ENCODE assay signal across 8 mouse cellular contexts in the genomic region with DNA sequence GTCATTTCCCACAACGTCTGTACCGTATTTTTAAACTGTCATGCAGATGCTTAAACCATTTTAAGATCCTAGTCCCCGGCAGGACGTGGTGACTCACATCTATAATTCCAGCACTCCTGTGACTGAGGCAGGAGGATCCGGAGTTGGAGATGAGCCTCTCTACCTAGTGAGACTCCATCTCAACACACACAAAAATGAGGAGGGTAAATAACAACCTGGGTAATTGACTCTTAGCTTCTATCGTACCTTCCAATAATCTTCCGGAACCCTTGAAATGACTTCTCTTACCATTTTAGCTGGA. TPM values are rescaled to one million over a fixed set of nuclear protein-coding genes. Genes with fewer than 3 reads are reported as not detected.
DNase-seq lines count a peak whose midpoint lies in the region; ATAC-seq and TF ChIP-seq lines count a peak whose summit lies in the region.

No protein-coding gene starts in this region.

- no peaks in the 10 kb centered on the region; the same call in 1 of the 2 replicates for H3K4me1 ChIP-seq in testis, adult 2 months (ENCODE audit: control insufficient read depth, insufficient read depth, low read length)
- H3K4me1 ChIP-seq in limb, embryonic 14.5 days (ENCODE audit: control insufficient read depth, insufficient read depth, low read length), result 0 out of 2 replicates have a peak, but pooled peaks cover 2% of the 10 kb centered on the region
- no peaks in the 10 kb centered on the region for H3K4me1 ChIP-seq in stomach, embryonic 16.5 days (ENCODE audit: control insufficient read depth, insufficient read depth, low read length)

- peak overlapping the region; percentile 88 for H3K4me3 ChIP-seq in testis, adult 2 months (ENCODE audit: control insufficient read depth, low read depth, low read length)
- H3K4me3 ChIP-seq in limb, embryonic 14.5 days (replicated peaks; ENCODE audit: low read length), result peak overlapping the region; percentile 87
- H3K4me3 ChIP-seq in stomach, embryonic 16.5 days (replicated peaks; ENCODE audit: low read length), result peak overlapping the region; percentile 79

- TF ChIP-seq POLR2A in testis, adult 2 months (IDR thresholded peaks at IDR 0.05; ENCODE audit: control insufficient read depth, low read depth, low read length), result no peak
- TF ChIP-seq POLR2A in limb, embryonic 14.5 days (IDR thresholded peaks at IDR 0.05; ENCODE audit: borderline replicate concordance, extremely low read depth, insufficient read depth, insufficient read length), result no peak

- TF ChIP-seq CTCF in testis, adult 2 months (IDR thresholded peaks at IDR 0.05; ENCODE audit: control insufficient read depth, insufficient read depth, insufficient replicate concordance, low read depth, low read length), result no peak

- ATAC-seq in frontal cortex, adult (ENCODE audit: low TSS enrichment), result peak; percentile 75
- no peak; the same call in 1 of the 2 replicates for ATAC-seq in limb, embryonic 14.5 days (ENCODE audit: low FRiP score, low read depth)
- no peak for ATAC-seq in stomach, embryonic 16.5 days (ENCODE audit: insufficient read depth, low FRiP score)

- peak overlapping the region; percentile 89 for H3K9ac ChIP-seq in limb, embryonic 14.5 days (ENCODE audit: low read depth, low read length, severe bottlenecking)
- H3K9ac ChIP-seq in stomach, embryonic 16.5 days (ENCODE audit: low read length), result peak overlapping the region; percentile 91

- no peaks in the 10 kb centered on the region for H3K36me3 ChIP-seq in testis, adult 2 months (ENCODE audit: control insufficient read depth, insufficient read depth, low read length)
- no peaks in the 10 kb centered on the region for H3K36me3 ChIP-seq in limb, embryonic 14.5 days (ENCODE audit: control insufficient read depth, insufficient read depth, low read length)
- no peaks in the 10 kb centered on the region for H3K36me3 ChIP-seq in stomach, embryonic 16.5 days (ENCODE audit: control insufficient read depth, insufficient read depth, low read length)

- WGBS in limb, embryonic 14.5 days, result 14% methylated on average over 7 of the region's 7 CpGs
- WGBS in stomach, embryonic 16.5 days, result 12% methylated on average over 7 of the region's 7 CpGs

- DNase-seq in frontal cortex, postnatal 14 days (ENCODE audit: low spot score in 2 of 2), result no peak
- no peak for DNase-seq in testis, postnatal 10 days (ENCODE audit: low spot score)
- DNase-seq in limb, embryonic 14.5 days (ENCODE audit: low spot score), result no peak
- no peak for DNase-seq in ovary, postnatal 36 days (ENCODE audit: low spot score)
- no peak for DNase-seq in cerebellum, postnatal 4 days (ENCODE audit: low spot score in 2 of 2)

- H3K4me2 ChIP-seq in limb, embryonic 14.5 days (replicated peaks; ENCODE audit: low read depth, low read length, severe bottlenecking), result peak overlapping the region; percentile 83
- H3K4me2 ChIP-seq in stomach, embryonic 16.5 days (ENCODE audit: low read depth, low read length), result peak overlapping the region; percentile 84

- H3K27ac ChIP-seq in testis, adult 2 months (ENCODE audit: control insufficient read depth, insufficient read depth, low read depth, low read length), result peak overlapping the region; percentile 93
- no peak overlapping the region; the same call in 1 of the 2 replicates for H3K27ac ChIP-seq in limb, embryonic 14.5 days (replicated peaks; ENCODE audit: low read depth, low read length)
- peak overlapping the region; percentile 82 for H3K27ac ChIP-seq in stomach, embryonic 16.5 days (ENCODE audit: low read length)

- no peaks in the 10 kb centered on the region for H3K27me3 ChIP-seq in testis, adult 2 months (ENCODE audit: control insufficient read depth, insufficient read depth, low read length)
- H3K27me3 ChIP-seq in limb, embryonic 14.5 days (ENCODE audit: control insufficient read depth, insufficient read depth, low read length), result no peaks in the 10 kb centered on the region
- no peaks in the 10 kb centered on the region for H3K27me3 ChIP-seq in stomach, embryonic 16.5 days (ENCODE audit: control insufficient read depth, insufficient read depth, low read length)

- no peaks in the 10 kb centered on the region for H3K9me3 ChIP-seq in limb, embryonic 14.5 days (ENCODE audit: control insufficient read depth, low read length)
- no peaks in the 10 kb centered on the region for H3K9me3 ChIP-seq in stomach, embryonic 16.5 days (replicated peaks; ENCODE audit: control insufficient read depth, low read length)

RNA-seq across cellular contexts. Expression of gene Dennd5b, which starts 0.4 kb away (rescaled TPM):
- 8.0 and 9.1 TPM in 2 replicates for polyA plus RNA-seq in testis, adult 2 months (2012; rRNA removed)
- polyA plus RNA-seq in limb, embryonic 14.5 days (2012; rRNA removed), result 4.7 and 4.8 TPM in 2 replicates
- polyA plus RNA-seq in limb, embryonic 14.5 days (2014; fragmentation: Nextera tagmentation; extraction: Ambion mirVana), result 6.6 and 8.4 TPM in 2 replicates
- polyA plus RNA-seq in stomach, embryonic 16.5 days (2015; fragmentation: Nextera tagmentation; extraction: Ambion mirVana), result 3.9 and 4.5 TPM in 2 replicates

RNA-seq across cellular contexts. Expression of gene Gm10203, which starts 28.1 kb away (rescaled TPM):
- polyA plus RNA-seq in testis, adult 2 months (2012; rRNA removed), result not detected in 2 replicates
- not detected in 2 replicates for polyA plus RNA-seq in limb, embryonic 14.5 days (2012; rRNA removed)
- polyA plus RNA-seq in limb, embryonic 14.5 days (2014; fragmentation: Nextera tagmentation; extraction: Ambion mirVana), result not detected in 2 replicates
- polyA plus RNA-seq in stomach, embryonic 16.5 days (2015; fragmentation: Nextera tagmentation; extraction: Ambion mirVana), result not detected in 2 replicates

RNA-seq across cellular contexts. Expression of gene Etfbkmt, which starts 37.8 kb away (rescaled TPM):
- 12.6 and 17.5 TPM in 2 replicates for polyA plus RNA-seq in testis, adult 2 months (2012; rRNA removed)
- polyA plus RNA-seq in limb, embryonic 14.5 days (2012; rRNA removed), result 13.5 and 15.0 TPM in 2 replicates
- polyA plus RNA-seq in limb, embryonic 14.5 days (2014; fragmentation: Nextera tagmentation; extraction: Ambion mirVana), result 10.4 and 12.1 TPM in 2 replicates
- polyA plus RNA-seq in stomach, embryonic 16.5 days (2015; fragmentation: Nextera tagmentation; extraction: Ambion mirVana), result 18.1 and 19.3 TPM in 2 replicates
